Mouse (Mus musculus): Measurements from ENCODE around the gene Ube2u.
A peak's percentile ranks its signal among the peaks of the same experiment; 100 is the strongest.

Gene Ube2u

GRCm38 (mm10) chr4:100547905-100548304, 69.3 kb downstream of the Ube2u start:
- no peak for DNase-seq (ENCODE audit: low spot score in 2 of 2)

DNA sequence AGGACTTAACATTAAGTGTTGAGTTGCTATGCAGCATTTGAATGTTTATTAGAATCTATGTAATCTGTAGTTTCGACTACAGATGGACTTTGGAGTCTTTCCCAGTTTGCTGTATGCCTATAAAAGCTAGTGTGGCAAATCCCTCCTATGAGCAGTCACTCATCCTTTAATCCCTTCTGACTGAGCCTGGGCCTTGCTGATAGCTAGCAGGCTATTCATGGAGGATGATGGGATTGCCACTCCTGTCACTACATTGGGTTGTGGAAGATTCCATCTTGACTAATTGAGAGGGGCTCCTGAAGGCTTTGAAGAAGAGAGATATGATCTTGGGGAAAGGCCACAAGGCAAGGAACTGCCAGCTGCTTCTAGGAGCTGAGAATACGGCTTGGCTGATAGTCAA, 74.6 kb downstream of the Ube2u start:
- no peak for DNase-seq (ENCODE audit: low spot score in 2 of 2)

DNA sequence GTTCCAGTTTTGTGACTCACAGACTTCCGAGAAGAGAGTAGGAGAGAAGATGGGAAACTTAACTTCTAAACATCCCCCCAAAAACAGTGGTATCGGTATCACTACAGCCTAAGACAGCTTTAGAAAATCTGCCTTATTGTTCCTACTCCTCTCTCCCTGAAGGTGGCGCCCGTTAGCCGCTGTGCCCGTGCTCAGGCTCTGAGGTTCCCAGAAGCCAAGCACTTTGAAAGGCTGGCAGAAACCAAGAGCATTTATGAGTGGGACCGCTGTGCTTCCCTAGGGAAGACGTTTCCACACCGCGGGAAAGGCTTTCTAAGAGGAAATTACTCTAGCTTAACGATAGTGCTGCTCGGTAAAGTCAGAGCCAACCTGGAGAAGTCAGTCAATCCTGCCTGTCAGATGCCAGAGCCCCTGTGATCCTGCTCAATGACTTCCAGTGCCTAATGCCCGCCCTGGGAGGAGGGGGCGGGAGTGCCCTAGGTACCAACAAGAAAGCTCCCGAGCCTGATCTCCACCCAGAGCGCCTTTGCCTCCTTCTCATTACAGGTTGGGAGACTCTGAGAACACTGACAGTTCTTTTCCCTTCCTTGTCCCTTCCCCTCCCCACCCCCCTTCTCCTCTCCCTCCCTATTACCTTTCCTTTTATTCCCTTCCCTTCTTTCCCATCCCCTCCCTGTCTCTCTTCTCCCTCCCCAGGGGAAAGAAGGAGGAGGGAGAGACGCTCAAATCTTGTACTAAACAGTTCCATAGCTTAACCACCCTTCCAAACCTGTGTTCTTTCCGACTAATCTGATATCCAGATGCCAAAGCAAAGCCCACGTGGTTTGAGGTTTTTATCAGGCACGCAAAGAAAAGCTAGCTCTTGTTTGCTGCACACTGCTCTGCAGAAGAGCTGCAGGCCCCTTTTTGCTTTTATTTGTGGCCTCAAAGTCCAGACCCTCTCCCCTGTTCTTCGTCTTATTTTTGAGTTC, 109.9 kb downstream of the Ube2u start:
- peak; percentile 67 to 80 for DNase-seq (ENCODE audit: low spot score in 2 of 2)

- no peak for DNase-seq (ENCODE audit: low spot score in 2 of 2)
Observed at GRCm38 (mm10) chr4:100595771-100596170, 117.1 kb downstream of the Ube2u start.

DNA sequence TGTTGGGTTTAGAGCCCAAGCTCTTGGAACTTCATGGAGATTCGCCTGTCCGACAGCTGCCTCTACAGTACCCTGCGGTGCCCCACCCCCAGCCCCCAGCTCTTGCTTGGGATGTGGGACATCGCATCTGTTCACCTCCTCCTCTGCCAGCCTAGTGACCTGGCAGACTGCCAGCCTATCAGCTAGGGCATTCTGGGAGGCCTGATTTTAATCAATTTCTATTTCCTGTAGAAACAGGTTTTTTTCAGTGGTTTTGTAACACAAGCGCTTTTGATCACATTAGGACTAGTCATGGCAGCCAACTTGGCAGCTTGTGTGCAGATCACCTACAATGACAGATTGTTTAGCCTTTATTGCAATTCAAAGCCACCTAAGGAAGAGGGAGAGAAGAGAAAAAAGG, 118.0 kb downstream of the Ube2u start:
- DNase-seq (ENCODE audit: low spot score in 2 of 2) = no peak

DNA sequence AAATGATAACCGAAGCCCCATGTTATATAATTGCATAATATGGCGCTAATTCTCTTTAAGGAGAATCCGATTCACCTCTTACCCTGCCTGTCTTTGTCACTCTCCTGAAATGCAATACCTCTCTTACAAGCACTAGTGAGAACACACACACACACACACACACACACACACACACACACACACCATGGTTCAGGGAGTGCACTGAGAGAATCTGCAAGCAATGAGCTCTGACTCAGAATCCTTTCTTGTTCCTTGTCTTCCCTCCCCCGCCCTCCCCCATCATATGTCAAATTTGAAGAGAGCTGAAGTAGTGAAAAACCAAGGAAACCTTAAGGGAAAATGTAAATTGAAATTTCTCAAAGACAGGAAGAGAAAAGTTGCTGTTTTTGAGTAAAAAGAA, 118.4 kb downstream of the Ube2u start:
- no peak for DNase-seq (ENCODE audit: low spot score in 2 of 2)
